9 mouse cellular contexts compared by ENCODE assay signal in genomic region chr11:121649900-121650299, GRCm38 (mm10). TPM values are rescaled to one million over a fixed set of nuclear protein-coding genes. Genes with fewer than 3 reads are reported as not detected.
A peak's percentile ranks its signal among the peaks of the same experiment; 100 is the strongest.
DNase-seq lines count a peak whose midpoint lies in the region; ATAC-seq and TF ChIP-seq lines count a peak whose summit lies in the region.
"Had no signal": no experiment of that assay in that cellular context is flagged by ENCODE, and none has a peak within 500 bp of the region (broad histone marks: within the 10 kb centered on the region; RNA-seq: fewer than 3 reads in every experiment).

No protein-coding gene starts in this region.

- H3K27me3 ChIP-seq in forebrain, embryonic 14.5 days (replicated peaks; ENCODE audit: control insufficient read depth, insufficient read depth, low read length): no peaks in the 10 kb centered on the region
- no peaks in the 10 kb centered on the region for H3K27me3 ChIP-seq in limb, embryonic 10.5 days (ENCODE audit: low read depth, poor library complexity, severe bottlenecking)
- H3K27me3 ChIP-seq: neural tube, embryonic 12.5 days had no signal

- no peak for ATAC-seq in forebrain, embryonic 14.5 days

- peak; percentile 19 for TF ChIP-seq CTCF in left cerebral cortex, adult 2 months (IDR thresholded peaks at IDR 0.05)

- no peak overlapping the region for H3K4me3 ChIP-seq in left cerebral cortex, adult 2 months
- H3K4me3 ChIP-seq in forebrain, embryonic 14.5 days (ENCODE audit: low read depth, low read length): no peak overlapping the region
- no peak overlapping the region for H3K4me3 ChIP-seq in limb, embryonic 10.5 days
- H3K4me3 ChIP-seq: neural tube, embryonic 12.5 days had no signal

- 80% methylated on average over 10 of the region's 10 CpGs for WGBS in forebrain, embryonic 14.5 days
- WGBS in limb, embryonic 10.5 days: 87% methylated on average over 10 of the region's 10 CpGs

- intact Hi-C loops in gastrocnemius, postnatal 14 days (cut with DNase I; ENCODE audit: low total_unique reads): loop anchor here (5.0 kb wide), 1 partner anchor 157 kb away; no protein-coding TSS in a partner anchor
- intact Hi-C loops in left cerebral cortex, adult 2 months (cut with DNase I): loop anchor here (5.0 kb wide), 1 partner anchor 92 kb away; no protein-coding TSS in a partner anchor

- DNase-seq in layer of hippocampus, adult 11-12 months (ENCODE audit: low spot score): peak; percentile 49
- DNase-seq in layer of hippocampus, adult 9-10 months (ENCODE audit: low spot score): no peak
- DNase-seq in adrenal gland, postnatal 14 days: peak; percentile 68
- DNase-seq in gastrocnemius, postnatal 14 days: peak; percentile 42
- peak; percentile 37 to 43 for DNase-seq in left cerebral cortex, adult 2 months (ENCODE audit: extremely low spot score in 1 of 2, low spot score in 2 of 2)
- no peak for DNase-seq in forebrain, embryonic 14.5 days (ENCODE audit: low spot score)
- no peak for DNase-seq in limb, embryonic 10.5 days (ENCODE audit: low spot score)
- DNase-seq in right cerebral cortex, postnatal 36 days (ENCODE audit: low spot score in 2 of 2): no peak

- H3K4me1 ChIP-seq in forebrain, embryonic 14.5 days (ENCODE audit: control insufficient read depth, insufficient read depth, low read length): no peaks in the 10 kb centered on the region
- H3K4me1 ChIP-seq in limb, embryonic 10.5 days: no peaks in the 10 kb centered on the region
- H3K4me1 ChIP-seq: neural tube, embryonic 12.5 days had no signal

- H3K4me2 ChIP-seq in forebrain, embryonic 14.5 days (ENCODE audit: low read length): no peak overlapping the region
- H3K4me2 ChIP-seq: neural tube, embryonic 12.5 days had no signal

- no peaks in the 10 kb centered on the region for H3K9me3 ChIP-seq in forebrain, embryonic 14.5 days (replicated peaks; ENCODE audit: control insufficient read depth, low read length)
- no peaks in the 10 kb centered on the region for H3K9me3 ChIP-seq in limb, embryonic 10.5 days (replicated peaks)
- H3K9me3 ChIP-seq: neural tube, embryonic 12.5 days had no signal

- no peak overlapping the region for H3K9ac ChIP-seq in forebrain, embryonic 14.5 days (ENCODE audit: low read length)
- H3K9ac ChIP-seq: neural tube, embryonic 12.5 days had no signal

- peak overlapping the region; percentile 24; the same call in 1 of the 2 replicates for H3K27ac ChIP-seq in left cerebral cortex, adult 2 months
- H3K27ac ChIP-seq in forebrain, embryonic 14.5 days (ENCODE audit: low read depth, low read length): no peak overlapping the region
- H3K27ac ChIP-seq in limb, embryonic 10.5 days: no peak overlapping the region
- H3K27ac ChIP-seq: neural tube, embryonic 12.5 days had no signal

- H3K36me3 ChIP-seq in forebrain, embryonic 14.5 days (ENCODE audit: control insufficient read depth, insufficient read depth, low read length): 0 out of 2 replicates have a peak, but pooled peaks cover 2% of the 10 kb centered on the region
- peaks cover 14% of the 10 kb centered on the region; the same call in 1 of the 2 replicates for H3K36me3 ChIP-seq in limb, embryonic 10.5 days
- H3K36me3 ChIP-seq: neural tube, embryonic 12.5 days had no signal

RNA-seq across cellular contexts. Expression of gene B3gntl1, which starts 23.1 kb away (rescaled TPM):
- total RNA-seq in adrenal gland, postnatal 14 days (2021): 8.6 and 10.1 TPM in 2 replicates
- 1 to 10 TPM; 2.3 to 2.8 TPM for total RNA-seq in gastrocnemius, postnatal 14 days (2021)
- total RNA-seq in left cerebral cortex, adult 2 months (2021): 1 to 10 TPM; 6.7 to 6.8 TPM
- 4.6 and 5.5 TPM in 2 replicates for polyA plus RNA-seq in forebrain, embryonic 14.5 days (2014; fragmentation: Nextera tagmentation; extraction: Ambion mirVana)
- polyA plus RNA-seq in limb, embryonic 10.5 days (2016; fragmentation: Nextera tagmentation; extraction: Ambion mirVana): 7.1 and 7.9 TPM in 2 replicates

RNA-seq across cellular contexts. Expression of gene Metrnl, which starts 51.4 kb away (rescaled TPM):
- 32.8 and 48.8 TPM in 2 replicates for total RNA-seq in adrenal gland, postnatal 14 days (2021)
- 10 to 100 TPM in 1 of 2 experiments, 1 to 10 TPM in 1; 8.9 to 15.3 TPM for total RNA-seq in gastrocnemius, postnatal 14 days (2021)
- 10 to 100 TPM; 14.6 to 18.6 TPM for total RNA-seq in left cerebral cortex, adult 2 months (2021)
- polyA plus RNA-seq in forebrain, embryonic 14.5 days (2014; fragmentation: Nextera tagmentation; extraction: Ambion mirVana): 3.7 and 5.8 TPM in 2 replicates
- 2.4 and 3.9 TPM in 2 replicates for polyA plus RNA-seq in limb, embryonic 10.5 days (2016; fragmentation: Nextera tagmentation; extraction: Ambion mirVana)

Comparison
In these comparisons a context has a peak if more than half of its experiments do, and no peak if none do; other contexts are left out.
1. DNase-seq: peak in layer of hippocampus, adult 11-12 months (single experiment), adrenal gland, postnatal 14 days (single experiment), gastrocnemius, postnatal 14 days (single experiment) and left cerebral cortex, adult 2 months (2 of 2); none in layer of hippocampus, adult 9-10 months (single experiment), forebrain, embryonic 14.5 days (single experiment), limb, embryonic 10.5 days (single experiment) and right cerebral cortex, postnatal 36 days (0 of 2).